Mouse (Mus musculus): ENCODE data around the gene Plscr2. TPM values are rescaled to one million over a fixed set of nuclear protein-coding genes. Genes with fewer than 3 reads are reported as not detected.
A peak's percentile ranks its signal among the peaks of the same experiment; 100 is the strongest.

Gene Plscr2
- polyA plus RNA-seq (2012; fragmentation: generic; extraction: Trizol) = 7.1 TPM
- long read RNA-seq, experiment 1, transcript Plscr2-205 (8 exons, 1,900 nt) = major isoform, 19 of 35 reads
- long read RNA-seq, experiment 1, transcript Plscr2-201 (8 exons, 1,874 nt) = minor isoform, 12 of 35 reads
- long read RNA-seq, experiment 1, partial matches to known transcripts = 4 of 35 reads
- long read RNA-seq, experiment 1, other reads (novel, unspliced or antisense) = 0 of 35 reads
- long read RNA-seq, experiment 2, transcript Plscr2-205 (8 exons, 1,900 nt) = major isoform, 179 of 207 reads
- long read RNA-seq, experiment 2, transcript Plscr2-201 (8 exons, 1,874 nt) = minor isoform, 20 of 207 reads
- long read RNA-seq, experiment 2, partial matches to known transcripts = 0 of 207 reads
- long read RNA-seq, experiment 2, other reads (novel, unspliced or antisense) = 8 of 207 reads

DNA sequence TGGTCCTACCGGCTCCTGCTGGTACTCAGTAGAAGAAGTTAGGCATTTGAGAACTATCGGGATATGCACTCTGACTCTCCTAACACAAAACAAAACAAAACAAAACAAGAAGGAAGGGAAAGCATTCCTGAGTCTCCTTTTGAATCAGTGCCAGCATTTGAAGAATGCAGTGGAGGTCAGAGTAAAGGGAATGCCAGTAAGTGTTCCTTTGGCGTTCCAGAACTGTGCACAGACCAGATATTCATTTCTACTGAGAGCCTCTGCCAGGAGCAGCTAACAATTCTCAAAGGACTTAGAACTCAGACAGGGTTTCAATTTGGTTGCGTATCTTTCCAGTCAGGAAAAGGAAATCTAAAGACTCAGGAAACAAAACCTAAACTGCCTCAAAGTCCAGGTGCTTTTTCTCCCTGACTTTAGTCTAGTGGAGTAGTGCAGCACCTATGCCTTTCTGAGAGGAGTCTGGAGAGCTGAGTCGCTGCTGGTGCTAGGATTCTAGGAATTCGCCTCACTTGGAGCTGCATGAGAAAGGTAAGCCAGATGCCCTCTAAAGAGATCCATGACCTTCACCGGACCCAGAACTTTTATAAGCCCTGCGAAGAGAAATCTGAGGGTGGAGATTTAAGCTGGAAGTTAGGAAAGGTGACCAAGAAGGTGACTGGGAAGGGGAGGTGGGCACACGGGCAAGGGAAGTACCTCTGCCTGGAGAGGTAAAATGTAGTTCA is at the start of gene Plscr2:
Plscr2 (plus strand) TSS at position 117 of the 722 bp plus-strand sequence.
- Histone ChIP-seq H3K79me2 (ENCODE audit: control insufficient read depth, insufficient read depth) (peaks cover 49% of the 10 kb centered on the region), H3K79me3 (ENCODE audit: low read depth) (peaks cover 40% of the 10 kb centered on the region), H3ac (ENCODE audit: control insufficient read depth, insufficient read length, low read depth) (peak within 1 kb of the TSS; percentile 44), H3K36me3 (ENCODE audit: control insufficient read depth, insufficient read depth) (peaks cover 18% of the 10 kb centered on the region), H3K27me3 (ENCODE audit: control insufficient read depth, insufficient read depth, insufficient read length) (no peaks in the 10 kb centered on the region), H3K4me3 (ENCODE audit: insufficient read depth, poor library complexity, severe bottlenecking) (peak within 1 kb of the TSS; percentile 29)
- TF ChIP-seq MYOD1 (IDR thresholded peaks at IDR 0.05; ENCODE audit: control insufficient read depth, insufficient read length, low read depth) = no peak
- TF ChIP-seq MYOG (IDR thresholded peaks at IDR 0.05; ENCODE audit: control insufficient read depth, extremely low read depth, insufficient read length) = no peak
- TF ChIP-seq CTCF (IDR thresholded peaks at IDR 0.05; ENCODE audit: control insufficient read depth, insufficient read depth, insufficient read length) = no peak
- no peak for TF ChIP-seq USF1 (IDR thresholded peaks at IDR 0.05; ENCODE audit: low read depth)
- TF ChIP-seq FOSL1 (IDR thresholded peaks at IDR 0.05; ENCODE audit: insufficient read depth, low read length, poor library complexity, severe bottlenecking) = no peak
- TF ChIP-seq CEBPB (IDR thresholded peaks at IDR 0.05; ENCODE audit: low read depth) = no peak
- no peak for TF ChIP-seq MAX (IDR thresholded peaks at IDR 0.05)

DNA sequence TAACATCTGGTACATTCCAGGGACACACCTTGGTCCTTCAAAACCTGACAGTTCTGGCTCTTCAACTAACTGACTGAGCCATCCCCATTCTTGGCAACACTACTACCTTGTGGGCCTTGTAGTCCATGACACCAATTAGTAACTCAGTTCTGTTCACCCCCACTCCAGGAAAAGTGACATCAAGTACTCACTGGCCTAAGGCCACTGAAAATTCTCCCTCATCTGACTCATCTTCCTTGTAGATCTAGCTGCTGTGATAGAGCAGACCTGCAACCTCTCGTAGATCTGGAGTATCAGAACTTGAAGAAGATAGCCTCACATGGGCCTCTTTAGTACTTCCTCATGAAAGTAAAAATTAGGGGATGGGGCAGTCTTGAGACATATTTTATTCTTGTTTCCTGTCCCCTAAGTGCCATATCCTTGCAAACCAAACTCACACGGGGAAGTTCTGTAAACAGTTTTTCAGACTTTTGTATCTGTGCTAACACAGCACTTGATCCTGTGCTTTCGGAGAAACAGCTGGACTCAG is 49.2 kb upstream of the Plscr2 start:
- Histone ChIP-seq H3K4me3 (ENCODE audit: insufficient read depth, poor library complexity, severe bottlenecking) (no peak overlapping the region), H3ac (ENCODE audit: control insufficient read depth, insufficient read length, low read depth) (no peak overlapping the region), H3K36me3 (ENCODE audit: control insufficient read depth, insufficient read depth) (no peaks in the 10 kb centered on the region), H3K79me2 (ENCODE audit: control insufficient read depth, insufficient read depth) (no peaks in the 10 kb centered on the region), H3K27me3 (ENCODE audit: control insufficient read depth, insufficient read depth, insufficient read length) (no peaks in the 10 kb centered on the region), H3K79me3 (ENCODE audit: low read depth) (no peaks in the 10 kb centered on the region)
- TF ChIP-seq CEBPB (IDR thresholded peaks at IDR 0.05; ENCODE audit: low read depth) (no peak), MYOG (IDR thresholded peaks at IDR 0.05; ENCODE audit: control insufficient read depth, extremely low read depth, insufficient read length) (no peak), CTCF (IDR thresholded peaks at IDR 0.05; ENCODE audit: control insufficient read depth, insufficient read depth, insufficient read length) (no peak), USF1 (IDR thresholded peaks at IDR 0.05; ENCODE audit: low read depth) (no peak), FOSL1 (IDR thresholded peaks at IDR 0.05; ENCODE audit: insufficient read depth, low read length, poor library complexity, severe bottlenecking) (no peak), MYOD1 (IDR thresholded peaks at IDR 0.05; ENCODE audit: control insufficient read depth, insufficient read length, low read depth) (no peak), MAX (IDR thresholded peaks at IDR 0.05) (no peak)

DNA sequence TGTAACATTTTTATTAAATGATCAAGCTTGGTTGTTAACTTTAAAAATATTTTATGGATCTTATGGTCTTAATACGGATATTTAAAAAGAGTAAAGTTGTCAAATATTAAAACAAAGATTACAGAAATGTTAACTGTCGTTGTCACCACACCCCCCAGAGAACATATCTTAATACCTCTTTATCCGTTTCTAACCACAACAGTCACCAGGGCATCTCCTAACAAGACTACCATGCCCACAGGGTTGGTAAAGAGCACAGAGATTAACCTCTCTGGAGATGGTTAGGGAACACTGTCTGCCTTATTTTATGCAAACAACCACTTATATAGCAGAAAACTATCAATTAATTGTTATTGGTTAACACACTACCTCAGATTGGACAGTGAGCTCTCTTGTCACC is 48.6 kb upstream of the Plscr2 start:
- H3K27me3 ChIP-seq (ENCODE audit: control insufficient read depth, insufficient read depth, insufficient read length) = no peaks in the 10 kb centered on the region
- no peaks in the 10 kb centered on the region for H3K36me3 ChIP-seq (ENCODE audit: control insufficient read depth, insufficient read depth)

DNA sequence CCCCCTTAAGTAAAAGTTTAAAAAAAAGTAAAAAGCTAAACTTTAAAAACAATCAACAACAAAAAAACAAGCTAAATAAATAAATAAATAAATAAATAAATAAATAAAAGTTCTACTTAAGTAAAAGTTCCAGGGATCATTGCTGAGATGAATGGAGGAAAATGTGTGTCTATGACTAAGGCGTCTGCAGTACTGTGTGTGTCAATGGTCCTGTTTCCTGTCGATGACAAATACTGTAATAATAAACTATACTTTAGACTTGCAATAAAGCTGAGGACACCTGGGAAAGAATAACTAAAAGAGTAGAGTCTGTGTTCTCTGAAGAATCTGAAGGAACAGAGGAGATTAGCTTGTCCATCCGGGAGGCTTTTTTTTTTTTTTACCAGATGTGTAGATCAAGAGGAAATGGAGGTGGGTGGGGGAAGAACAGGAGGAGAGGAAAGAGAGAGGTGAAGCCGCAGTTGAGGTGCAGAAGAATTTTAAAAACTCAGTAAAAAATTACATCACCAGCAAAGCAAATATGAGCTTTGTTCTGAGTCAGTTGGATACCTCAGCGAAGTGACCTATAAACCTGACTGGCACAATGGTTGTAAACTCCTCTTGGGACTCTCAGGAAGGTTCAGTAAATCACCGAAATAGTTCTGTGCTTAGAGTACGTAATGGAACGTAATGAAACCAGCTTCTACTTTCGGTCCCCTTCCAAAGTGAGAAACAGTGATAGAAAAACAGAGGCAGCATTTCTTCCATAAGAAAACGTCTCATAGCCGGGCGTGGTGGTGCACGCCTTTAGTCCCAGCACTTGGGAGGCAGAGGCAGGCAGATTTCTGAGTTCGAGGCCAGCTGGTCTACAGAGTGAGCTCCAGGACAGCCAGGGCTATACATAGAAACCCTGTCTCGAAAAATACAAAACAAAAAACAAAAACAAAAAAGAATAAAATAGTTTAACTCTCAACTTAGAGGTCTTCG is 46.3 kb upstream of the Plscr2 start:
- no peak overlapping the region for H3K4me3 ChIP-seq (ENCODE audit: insufficient read depth, poor library complexity, severe bottlenecking)
- H3K36me3 ChIP-seq (ENCODE audit: control insufficient read depth, insufficient read depth) = no peaks in the 10 kb centered on the region
- H3K27me3 ChIP-seq (ENCODE audit: control insufficient read depth, insufficient read depth, insufficient read length) = no peaks in the 10 kb centered on the region
- no peak for TF ChIP-seq USF1 (IDR thresholded peaks at IDR 0.05; ENCODE audit: low read depth)
- TF ChIP-seq FOSL1 (IDR thresholded peaks at IDR 0.05; ENCODE audit: insufficient read depth, low read length, poor library complexity, severe bottlenecking) = no peak
- no peak overlapping the region for H3ac ChIP-seq (ENCODE audit: control insufficient read depth, insufficient read length, low read depth)
- H3K79me2 ChIP-seq (ENCODE audit: control insufficient read depth, insufficient read depth) = no peaks in the 10 kb centered on the region
- no peaks in the 10 kb centered on the region for H3K79me3 ChIP-seq (ENCODE audit: low read depth)

More for the DNA sequence above, 48.6 kb upstream of the Plscr2 start:
- H3K79me3 ChIP-seq (ENCODE audit: low read depth) = no peaks in the 10 kb centered on the region
- H3K79me2 ChIP-seq (ENCODE audit: control insufficient read depth, insufficient read depth) = no peaks in the 10 kb centered on the region
- H3ac ChIP-seq (ENCODE audit: control insufficient read depth, insufficient read length, low read depth) = no peak overlapping the region
- TF ChIP-seq USF1 (IDR thresholded peaks at IDR 0.05; ENCODE audit: low read depth) = no peak
- TF ChIP-seq MYOG (IDR thresholded peaks at IDR 0.05; ENCODE audit: control insufficient read depth, extremely low read depth, insufficient read length) = no peak
- no peak for TF ChIP-seq MAX (IDR thresholded peaks at IDR 0.05)
- no peak for TF ChIP-seq CEBPB (IDR thresholded peaks at IDR 0.05; ENCODE audit: low read depth)
- TF ChIP-seq CTCF (IDR thresholded peaks at IDR 0.05; ENCODE audit: control insufficient read depth, insufficient read depth, insufficient read length) = no peak
- TF ChIP-seq FOSL1 (IDR thresholded peaks at IDR 0.05; ENCODE audit: insufficient read depth, low read length, poor library complexity, severe bottlenecking) = no peak
- TF ChIP-seq MYOD1 (IDR thresholded peaks at IDR 0.05; ENCODE audit: control insufficient read depth, insufficient read length, low read depth) = no peak
- H3K4me3 ChIP-seq (ENCODE audit: insufficient read depth, poor library complexity, severe bottlenecking) = no peak overlapping the region

DNA sequence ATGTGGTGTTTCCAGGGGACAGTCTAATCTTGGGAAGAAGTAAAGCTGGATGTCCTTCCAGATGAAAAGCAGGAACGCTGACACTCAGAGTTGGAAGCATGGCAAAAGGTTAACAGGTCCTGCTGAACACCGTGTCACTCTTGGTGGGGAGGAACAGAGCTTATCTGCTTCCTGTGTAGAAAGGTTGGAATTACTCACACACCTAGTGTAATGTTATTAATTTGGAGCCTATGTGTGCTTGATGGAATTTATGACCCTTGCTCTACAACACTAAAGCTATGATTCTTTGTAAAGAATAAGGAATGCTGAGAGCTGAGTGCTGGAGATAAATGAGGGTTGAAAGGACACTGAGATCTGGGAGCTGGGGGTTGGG is 45.6 kb upstream of the Plscr2 start:
- Histone ChIP-seq H3K79me2 (ENCODE audit: control insufficient read depth, insufficient read depth) (no peaks in the 10 kb centered on the region), H3ac (ENCODE audit: control insufficient read depth, insufficient read length, low read depth) (no peak overlapping the region), H3K36me3 (ENCODE audit: control insufficient read depth, insufficient read depth) (no peaks in the 10 kb centered on the region), H3K4me3 (ENCODE audit: insufficient read depth, poor library complexity, severe bottlenecking) (no peak overlapping the region), H3K79me3 (ENCODE audit: low read depth) (no peaks in the 10 kb centered on the region), H3K27me3 (ENCODE audit: control insufficient read depth, insufficient read depth, insufficient read length) (no peaks in the 10 kb centered on the region)
- TF ChIP-seq FOSL1 (IDR thresholded peaks at IDR 0.05; ENCODE audit: insufficient read depth, low read length, poor library complexity, severe bottlenecking) (no peak), CEBPB (IDR thresholded peaks at IDR 0.05; ENCODE audit: low read depth) (no peak), USF1 (IDR thresholded peaks at IDR 0.05; ENCODE audit: low read depth) (no peak), MAX (IDR thresholded peaks at IDR 0.05) (no peak), MYOD1 (IDR thresholded peaks at IDR 0.05; ENCODE audit: control insufficient read depth, insufficient read length, low read depth) (no peak), MYOG (IDR thresholded peaks at IDR 0.05; ENCODE audit: control insufficient read depth, extremely low read depth, insufficient read length) (no peak), CTCF (IDR thresholded peaks at IDR 0.05; ENCODE audit: control insufficient read depth, insufficient read depth, insufficient read length) (no peak)
